Mouse (Mus musculus) embryonic facial prominence, embryonic 11.5 days (tissue): Measurements from ENCODE around the gene Col11a2. TPM values are rescaled to one million over a fixed set of nuclear protein-coding genes. Genes with fewer than 3 reads are reported as not detected.
A peak's percentile ranks its signal among the peaks of the same experiment; 100 is the strongest.
"Not testable (repeated sequence)": the region's sequence is repeated elsewhere in the genome, so short reads cannot be mapped to it uniquely, and the experiment has no call there.

Experiments
- ATAC-seq: fragments of 200-750 bp; cut with Nextera tagmentation; replicated peaks from 2 replicates; pipeline ENCODE4 v1.8.0; 2017; ENCODE audit warnings: low read depth; ENCODE audit not compliant: insufficient number of reproducible peaks, low FRiP score, low TSS enrichment
- DNase-seq: peaks from one replicate; pipeline ENCODE4 v3.0.0-alpha.2; 2015; ENCODE audit warnings: low spot score
- H3K27ac ChIP-seq: fragments of 300-500 bp; sonication (generic); replicated peaks from 2 replicates; pipeline ENCODE4 v1.5.1; 2014; ENCODE audit warnings: mild to moderate bottlenecking, low read depth, low read length, control low read depth
- H3K27me3 ChIP-seq: fragments of 300-500 bp; sonication (generic); 2 replicates; pipeline ENCODE4 v1.6.1; 2014; ENCODE audit warnings: mild to moderate bottlenecking, low read length, moderate library complexity, mixed read lengths; ENCODE audit not compliant: control insufficient read depth, insufficient read depth
- H3K36me3 ChIP-seq: fragments of 300-500 bp; sonication (generic); replicated peaks from 2 replicates; pipeline ENCODE4 v1.6.1; 2014; ENCODE audit warnings: low read depth, mild to moderate bottlenecking, low read length, moderate library complexity, mixed read lengths; ENCODE audit not compliant: control insufficient read depth, insufficient read depth
- H3K4me1 ChIP-seq: fragments of 300-500 bp; sonication (generic); 2 replicates; pipeline ENCODE4 v1.6.1; 2014; ENCODE audit warnings: low read length, mixed read lengths; ENCODE audit not compliant: control insufficient read depth, insufficient read depth
- H3K4me2 ChIP-seq: fragments of 300-500 bp; sonication (generic); 2 replicates; pipeline ENCODE4 v1.6.1; 2014; ENCODE audit warnings: low read depth, mild to moderate bottlenecking, control low read depth, low read length, moderate library complexity
- H3K4me3 ChIP-seq: fragments of 300-500 bp; sonication (generic); 2 replicates; pipeline ENCODE4 v1.5.1; 2014; ENCODE audit warnings: low read depth, low read length, control low read depth
- H3K9ac ChIP-seq: fragments of 300-500 bp; sonication (generic); replicated peaks from 2 replicates; pipeline ENCODE4 v1.6.1; 2014; ENCODE audit warnings: mild to moderate bottlenecking, control low read depth, low read length
- H3K9me3 ChIP-seq: fragments of 300-500 bp; sonication (generic); replicated peaks from 2 replicates; pipeline ENCODE4 v1.6.1; 2016; ENCODE audit warnings: mild to moderate bottlenecking, low read length, inconsistent platforms, mixed read lengths; ENCODE audit not compliant: control insufficient read depth
- WGBS: fragments of 180-500 bp; shearing (Covaris S2); extraction: QIAGEN DNeasy Blood & Tissue Kit; methylation state at CpG from one replicate; pipeline ENCODE4 v1.1.7; 2014; 5-methylcytosine and 5-hydroxymethylcytosine counted together
- polyA plus RNA-seq: library from polyadenylated mRNA; unstranded; fragments of >200 nt; fragmentation: Nextera tagmentation; extraction: Ambion mirVana; gene quantifications from 2 replicates; pipeline ENCODE4 v1.2.1, GENCODE M21; 2014

The Col11a2 gene
- polyA plus RNA-seq = 0.70 and 1.0 TPM in 2 replicates

- peaks cover 5% of the 10 kb centered on the region for H3K4me1 ChIP-seq
- 0 out of 2 replicates have a peak, but pooled peaks have one; percentile 15 for ATAC-seq
These were observed at the start of gene Col11a2 for GRCm38 (mm10) chr17:34038878-34039561. TSS of gene Col11a2 (plus strand) at chr17:34039437.

DNA sequence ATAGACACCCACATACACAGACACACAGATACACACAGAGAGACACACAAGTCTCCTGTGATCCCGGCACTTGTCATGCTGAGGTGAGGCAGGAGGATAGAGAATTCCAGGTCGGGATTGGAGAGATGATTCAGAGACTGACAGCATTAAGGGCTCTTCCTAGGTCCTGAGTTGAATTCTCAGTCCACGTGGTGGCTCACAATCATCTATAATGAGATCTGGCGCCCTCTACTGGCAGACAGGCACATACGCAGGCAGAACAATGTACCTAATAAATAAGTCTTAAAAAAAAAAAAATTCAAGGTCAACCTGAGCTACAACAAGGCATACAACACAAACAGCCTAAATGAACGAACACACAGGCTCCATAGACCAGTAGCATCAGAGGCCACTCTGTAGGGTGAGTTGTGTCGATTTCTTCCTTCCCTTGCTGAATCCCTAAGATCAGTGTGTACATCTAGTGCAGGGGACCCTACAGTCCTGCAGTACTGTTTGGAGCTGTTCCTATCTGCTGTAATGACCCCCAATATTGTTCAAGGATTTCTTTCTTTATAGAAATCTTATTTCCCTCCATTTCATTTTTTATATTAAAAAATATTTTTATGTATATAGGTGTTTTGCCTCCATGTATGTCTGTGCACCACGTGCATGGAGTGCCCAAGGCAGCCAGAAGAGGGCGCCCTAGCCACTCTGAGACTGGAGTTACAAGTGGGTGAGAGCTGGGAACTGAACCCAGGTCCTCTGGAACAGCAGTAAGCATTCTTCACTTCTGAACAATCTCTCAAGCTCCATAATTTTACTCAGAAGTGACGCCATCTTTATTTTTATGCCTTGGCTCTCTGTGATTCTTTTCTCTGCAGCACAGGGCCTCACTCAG, 47.2 kb upstream of the Col11a2 start:
- H3K4me1 ChIP-seq = no peaks in the 10 kb centered on the region
- H3K27me3 ChIP-seq = no peaks in the 10 kb centered on the region
- H3K27ac ChIP-seq = no peak overlapping the region
- no peak overlapping the region for H3K4me2 ChIP-seq
- H3K4me3 ChIP-seq = no peak overlapping the region
- no peak overlapping the region for H3K9ac ChIP-seq
- 30% methylated on average over 10 of the region's 10 CpGs for WGBS
- H3K36me3 ChIP-seq = no peaks in the 10 kb centered on the region
- H3K9me3 ChIP-seq = no peaks in the 10 kb centered on the region
- DNase-seq (peak; percentile 85), ATAC-seq (no peak)

More at GRCm38 (mm10) chr17:34038878-34039561, at the start of gene Col11a2:
- H3K4me2 ChIP-seq = peak within 1 kb of the TSS; percentile 14
- peaks cover 2% of the 10 kb centered on the region; the same call in 1 of the 2 replicates for H3K27me3 ChIP-seq
- H3K9ac ChIP-seq = peak within 1 kb of the TSS; percentile 26
- WGBS = 10% methylated on average over 28 of the region's 28 CpGs
- no peak within 1 kb of the TSS for H3K27ac ChIP-seq
- peak; percentile 32 for DNase-seq
- no peaks in the 10 kb centered on the region for H3K9me3 ChIP-seq
- no peak within 1 kb of the TSS for H3K4me3 ChIP-seq
- peaks cover 2% of the 10 kb centered on the region; the same call in 1 of the 2 replicates for H3K36me3 ChIP-seq

DNA sequence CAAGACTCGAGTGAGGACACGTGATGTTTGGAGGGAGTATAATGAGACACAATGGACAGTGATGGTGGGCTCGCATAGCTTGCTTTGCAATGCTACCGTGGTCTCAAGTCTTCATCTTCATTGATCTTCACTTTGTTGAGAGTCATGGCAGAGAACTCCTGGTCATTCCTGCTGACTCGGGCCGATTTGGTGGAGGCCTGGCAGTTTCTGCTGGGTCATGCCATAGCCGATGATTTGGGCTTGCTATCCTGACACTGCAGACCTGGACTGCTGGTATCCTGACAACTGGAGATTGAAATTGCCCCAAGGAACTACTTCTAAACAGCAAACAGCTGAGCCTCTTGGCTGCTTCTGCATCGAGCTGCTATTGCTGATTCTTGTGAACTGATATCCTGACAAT, 44.3 kb upstream of the Col11a2 start:
- no peak overlapping the region for H3K4me2 ChIP-seq
- no peak overlapping the region for H3K27ac ChIP-seq
- H3K36me3 ChIP-seq = no peaks in the 10 kb centered on the region
- no peak for DNase-seq
- no peak overlapping the region for H3K4me3 ChIP-seq
- peaks cover 14% of the 10 kb centered on the region for H3K27me3 ChIP-seq
- H3K9ac ChIP-seq = no peak overlapping the region
- WGBS = 92% methylated on average over 8 of the region's 8 CpGs
- no peak for ATAC-seq
- H3K4me1 ChIP-seq = peaks cover 4% of the 10 kb centered on the region; the same call in 1 of the 2 replicates
- H3K9me3 ChIP-seq = no peaks in the 10 kb centered on the region

DNA sequence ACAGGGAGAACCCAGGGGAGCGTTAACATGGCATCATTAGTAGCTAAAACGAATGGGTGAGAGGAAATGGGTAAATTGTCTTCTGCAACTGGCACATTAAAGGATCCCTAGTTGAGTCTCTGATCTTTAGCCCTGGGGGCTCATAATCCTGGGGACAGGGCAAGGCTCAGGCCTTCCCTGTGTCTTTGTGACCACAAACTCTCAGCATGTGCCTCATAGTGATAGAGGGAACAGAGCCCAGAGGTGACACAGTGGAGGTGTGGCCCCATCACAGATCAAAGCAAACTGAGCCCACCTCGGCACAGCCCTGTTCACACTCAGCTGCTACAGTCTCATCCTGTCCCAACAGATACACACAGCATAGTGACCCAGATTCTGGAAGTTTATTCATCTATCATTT, 43.6 kb upstream of the Col11a2 start:
- no peaks in the 10 kb centered on the region for H3K9me3 ChIP-seq
- no peak overlapping the region for H3K4me3 ChIP-seq
- H3K27ac ChIP-seq = no peak overlapping the region
- H3K4me2 ChIP-seq = no peak overlapping the region
- no peak for DNase-seq
- H3K9ac ChIP-seq = no peak overlapping the region
- H3K27me3 ChIP-seq = peaks cover 21% of the 10 kb centered on the region
- H3K36me3 ChIP-seq = no peaks in the 10 kb centered on the region
- WGBS = 70% methylated on average over 3 of the region's 3 CpGs
- ATAC-seq = no peak
- H3K4me1 ChIP-seq = peaks cover 5% of the 10 kb centered on the region; the same call in 1 of the 2 replicates

GRCm38 (mm10) chr17:33997025-33997424, 42.2 kb upstream of the Col11a2 start:
- not testable (repeated sequence) for H3K36me3 ChIP-seq, ATAC-seq, DNase-seq, H3K9me3 ChIP-seq, H3K27ac ChIP-seq, H3K9ac ChIP-seq, H3K4me3 ChIP-seq, H3K4me1 ChIP-seq, H3K4me2 ChIP-seq
- H3K27me3 ChIP-seq = peaks cover 27% of the 10 kb centered on the region
- 96% methylated on average over 2 of the region's 2 CpGs for WGBS

- H3K36me3 ChIP-seq, H3K4me3 ChIP-seq, H3K4me1 ChIP-seq, ATAC-seq, DNase-seq, H3K4me2 ChIP-seq, H3K9ac ChIP-seq, H3K27ac ChIP-seq, H3K9me3 ChIP-seq: not testable (repeated sequence)
- 53% methylated on average over 5 of the region's 5 CpGs for WGBS
- H3K27me3 ChIP-seq = peaks cover 27% of the 10 kb centered on the region
These were observed 40.5 kb upstream of the Col11a2 start for GRCm38 (mm10) chr17:33998697-33999096.

DNA sequence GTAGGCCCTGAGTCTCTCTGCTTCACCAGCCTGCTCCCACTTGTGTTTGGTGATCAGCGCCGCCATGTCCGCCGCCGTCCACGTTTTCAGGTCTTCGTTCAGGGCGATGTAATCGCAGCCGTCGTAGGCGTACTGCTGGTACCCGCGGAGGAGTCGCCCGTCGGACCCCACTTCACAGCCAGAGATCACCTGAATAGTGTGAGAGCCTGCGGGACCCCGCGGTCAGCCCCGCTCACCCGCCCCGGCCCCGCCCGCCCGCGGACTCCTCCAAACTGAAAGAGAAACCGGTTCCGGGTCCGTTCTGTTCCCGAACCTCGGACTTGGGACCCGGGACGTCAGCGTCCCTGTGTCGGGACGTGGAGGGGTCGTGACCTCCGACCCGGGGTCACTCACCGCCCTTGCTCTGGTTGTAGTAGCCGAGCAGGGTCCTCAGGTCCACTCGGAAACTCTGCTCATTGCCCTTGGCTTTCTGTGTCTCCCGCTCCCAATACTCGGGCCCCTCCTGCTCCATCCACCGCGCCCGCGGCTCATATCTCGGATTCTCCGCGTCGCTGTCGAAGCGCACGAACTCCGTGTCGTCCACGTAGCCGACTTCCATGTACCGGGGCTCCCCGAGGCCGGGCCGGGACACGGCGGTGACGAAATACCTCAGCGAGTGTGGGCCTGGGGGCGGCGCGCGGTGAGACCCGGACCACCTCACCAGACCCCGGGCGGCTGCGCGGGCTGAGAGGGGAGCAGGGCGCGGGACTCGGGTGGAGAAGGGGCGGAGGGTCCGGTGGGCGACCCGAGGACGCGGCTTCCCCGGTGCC, 39.7 kb upstream of the Col11a2 start:
- H3K27me3 ChIP-seq = peaks cover 27% of the 10 kb centered on the region
- peak; percentile 65; the same call in 1 of the 2 replicates for ATAC-seq

More for the DNA sequence above, 39.7 kb upstream of the Col11a2 start:
- Histone ChIP-seq H3K36me3 (no peaks in the 10 kb centered on the region), H3K27ac (no peak overlapping the region), H3K9ac (peak overlapping the region; percentile 47), H3K4me3 (peak overlapping the region; percentile 44), H3K9me3 (no peaks in the 10 kb centered on the region), H3K4me2 (peak overlapping the region; percentile 93), H3K4me1 (peaks cover 5% of the 10 kb centered on the region; the same call in 1 of the 2 replicates)
- 2% methylated on average over 82 of the region's 87 CpGs for WGBS
- peak; percentile 22 for DNase-seq
